Mouse (Mus musculus) ovary, postnatal 14 days (tissue): ENCODE data around the gene Slc9b2.

Experiments used
- DNase-seq: peaks from one replicate; pipeline ENCODE4 v3.0.0; 2022; ENCODE audit warnings: low spot score

Slc9b2 gene

DNA sequence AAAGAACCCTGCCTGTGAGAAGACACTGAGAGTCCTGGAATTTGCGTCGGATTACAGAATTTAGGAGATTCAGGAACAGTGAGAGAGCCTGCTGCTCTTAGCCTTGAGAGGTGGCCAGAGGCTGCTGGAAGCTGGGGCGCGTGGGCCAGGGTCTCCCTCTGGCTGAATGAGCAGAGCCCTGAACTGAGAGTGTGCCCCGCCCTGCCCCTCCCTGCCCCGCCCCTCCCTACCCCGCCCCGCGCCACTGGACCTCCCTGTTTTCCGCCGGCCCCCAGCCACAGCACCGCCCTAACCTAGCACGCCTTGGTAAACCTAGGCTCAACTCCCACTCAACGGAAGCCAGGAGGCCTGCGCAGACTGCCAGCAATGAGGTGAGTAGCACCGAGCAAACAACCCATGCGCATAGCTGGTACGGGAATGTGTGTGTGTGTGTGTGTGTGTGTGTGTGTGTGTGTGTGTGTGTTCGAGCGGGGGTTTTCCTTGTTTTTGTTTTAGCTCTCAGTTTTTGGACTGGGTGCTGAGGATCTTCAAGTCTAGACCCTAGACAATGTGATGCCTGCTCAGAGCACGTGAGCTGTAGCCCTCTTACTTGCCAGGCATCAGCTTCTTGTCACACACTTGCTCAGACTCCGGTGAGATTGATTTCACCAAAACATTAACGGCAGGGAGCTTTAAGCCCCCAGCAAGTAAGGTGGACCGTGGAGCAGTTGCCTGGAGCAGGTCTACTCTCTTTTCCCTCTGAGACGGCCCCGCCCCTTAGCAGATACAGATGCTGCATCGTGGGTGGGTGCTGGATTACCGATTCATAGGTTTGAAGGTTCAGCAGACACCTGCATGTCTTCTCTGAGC lies at the start of gene Slc9b2:
Gene Slc9b2 (plus strand): TSS at position 290 of the 849 bp plus-strand sequence.
- DNase-seq = peak; percentile 15

- DNase-seq = no peak
Observed at GRCm38 (mm10) chr3:135258919-135259318, 48.6 kb upstream of the Slc9b2 start.

- no peak for DNase-seq
Observed at GRCm38 (mm10) chr3:135260233-135260632, 47.3 kb upstream of the Slc9b2 start.

DNA sequence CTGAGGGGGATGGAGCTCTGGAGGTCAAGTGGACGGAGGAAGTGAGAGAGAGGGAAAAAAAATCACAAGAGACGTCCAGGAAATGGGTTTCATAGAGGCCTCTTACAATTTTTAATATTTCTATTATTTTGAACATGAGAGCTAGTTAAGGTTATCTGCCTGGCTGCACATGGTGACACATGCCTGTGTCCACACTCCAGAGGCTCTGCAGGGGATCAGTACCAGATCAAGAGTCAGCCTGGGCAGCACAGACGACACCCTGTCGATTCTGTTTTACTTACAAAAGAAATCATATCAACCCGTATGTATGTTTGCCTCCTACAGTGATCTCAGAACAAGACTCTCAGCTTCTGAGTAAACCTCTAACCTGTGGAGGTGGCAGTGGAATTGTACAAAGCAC lies 38.9 kb upstream of the Slc9b2 start:
- no peak for DNase-seq

- no peak for DNase-seq
Observed at GRCm38 (mm10) chr3:135269391-135269990, 38.0 kb upstream of the Slc9b2 start.

DNA sequence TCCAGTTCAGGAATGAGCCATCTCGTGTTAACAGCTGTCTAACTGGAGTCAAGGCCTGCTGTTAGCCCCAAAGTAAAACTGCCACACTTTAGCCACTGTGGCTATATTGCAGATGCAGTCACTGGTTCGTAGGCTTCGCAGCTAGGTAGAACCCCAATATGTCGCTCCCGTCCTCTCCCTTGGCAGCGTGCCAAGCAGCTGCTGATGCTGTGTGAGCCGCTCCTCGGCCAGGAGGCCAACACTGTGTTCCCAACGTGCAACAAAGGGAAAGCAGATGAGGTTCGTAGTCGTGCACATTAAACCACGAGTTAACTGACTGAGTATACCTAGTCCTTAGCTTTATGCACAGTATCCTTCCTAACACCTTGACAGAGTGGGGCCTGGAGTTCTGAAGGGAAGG lies 34.9 kb upstream of the Slc9b2 start:
- no peak for DNase-seq

- no peak for DNase-seq
Observed at GRCm38 (mm10) chr3:135273047-135273446, 34.5 kb upstream of the Slc9b2 start.

DNA sequence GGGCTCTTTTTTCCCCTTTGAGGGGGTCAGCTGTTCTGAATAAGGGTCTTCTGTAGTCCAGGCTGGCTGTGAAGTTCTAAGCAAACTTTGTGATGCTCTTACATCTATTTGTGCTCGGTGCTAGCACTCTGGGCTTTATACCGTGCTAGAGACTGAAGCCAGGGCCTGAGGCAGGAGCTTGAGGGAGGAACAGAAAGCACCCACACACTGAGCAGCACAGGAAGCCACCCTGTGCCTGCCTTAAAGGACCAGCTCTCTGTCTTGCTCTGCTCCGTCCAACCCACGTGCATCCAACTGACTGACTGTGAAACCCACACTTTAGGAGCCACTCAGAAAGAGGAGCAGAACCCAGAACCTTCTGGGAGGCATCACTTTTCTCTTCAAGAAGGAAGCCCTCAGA lies 27.3 kb upstream of the Slc9b2 start:
- no peak for DNase-seq

- DNase-seq = peak; percentile 76
Observed at GRCm38 (mm10) chr3:135280669-135281415, 26.7 kb upstream of the Slc9b2 start, which contains the start of gene Bdh2. TSS of gene Bdh2 (plus strand) at chr3:135281221.

DNA sequence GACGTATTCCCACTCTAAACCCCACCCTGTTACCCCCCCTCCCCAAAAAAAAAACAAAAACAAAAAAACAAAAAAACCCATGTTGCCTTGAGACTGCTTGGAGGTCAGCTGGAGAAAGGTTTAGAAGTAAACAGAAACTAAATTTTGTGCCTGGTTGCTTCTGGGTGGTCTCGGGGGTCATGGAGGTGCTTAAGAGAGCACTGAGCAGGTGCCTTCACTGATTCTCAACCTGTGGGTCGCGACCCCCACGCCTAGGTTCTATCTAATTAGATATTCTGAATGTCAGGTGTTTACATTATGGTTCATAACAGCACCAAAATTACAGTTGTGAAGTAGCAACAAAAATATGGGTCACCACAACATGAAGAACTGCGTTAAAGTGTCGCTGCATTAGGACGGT lies 25.8 kb upstream of the Slc9b2 start:
- no peak for DNase-seq

DNA sequence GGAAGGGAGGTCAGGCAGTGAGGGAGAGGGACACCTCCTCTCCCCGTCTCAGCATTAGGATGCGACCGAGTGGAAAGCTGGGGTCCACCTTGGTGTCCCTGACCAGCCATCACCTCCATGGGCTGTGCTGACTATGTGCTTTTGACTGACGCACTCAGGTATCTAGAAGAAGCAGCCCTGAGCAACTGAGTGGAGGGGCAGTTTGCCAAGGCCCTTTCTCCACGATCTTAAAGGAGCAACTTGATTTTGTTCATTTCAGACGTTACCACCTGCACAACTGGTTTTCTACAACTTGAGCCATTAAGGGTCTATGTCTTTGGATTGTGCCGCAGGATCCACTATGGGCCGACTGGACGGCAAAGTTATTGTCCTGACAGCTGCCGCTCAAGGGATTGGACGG lies 22.2 kb upstream of the Slc9b2 start:
- no peak for DNase-seq

DNA sequence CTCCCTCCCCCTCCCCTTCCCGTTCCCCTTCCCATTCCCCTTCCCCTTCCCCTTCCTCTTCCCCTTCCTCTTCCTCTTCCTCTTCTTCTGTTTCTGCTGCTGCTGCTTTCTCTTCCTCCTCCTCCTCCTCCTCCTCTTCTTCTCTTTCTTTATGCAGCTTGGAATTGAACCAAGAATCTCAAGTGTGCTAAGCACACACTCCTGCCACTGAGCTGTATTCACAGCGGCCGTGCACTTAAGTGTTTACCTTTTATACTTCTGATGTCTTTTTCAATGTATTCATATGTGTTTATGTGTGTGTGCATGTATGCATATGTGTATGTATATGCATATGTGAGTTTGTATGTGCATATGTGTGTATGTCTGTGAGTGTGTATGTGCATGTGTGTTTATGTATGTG lies 21.7 kb upstream of the Slc9b2 start:
- DNase-seq = no peak

GRCm38 (mm10) chr3:135288138-135288750 lies 19.3 kb upstream of the Slc9b2 start:
- no peak for DNase-seq

DNA sequence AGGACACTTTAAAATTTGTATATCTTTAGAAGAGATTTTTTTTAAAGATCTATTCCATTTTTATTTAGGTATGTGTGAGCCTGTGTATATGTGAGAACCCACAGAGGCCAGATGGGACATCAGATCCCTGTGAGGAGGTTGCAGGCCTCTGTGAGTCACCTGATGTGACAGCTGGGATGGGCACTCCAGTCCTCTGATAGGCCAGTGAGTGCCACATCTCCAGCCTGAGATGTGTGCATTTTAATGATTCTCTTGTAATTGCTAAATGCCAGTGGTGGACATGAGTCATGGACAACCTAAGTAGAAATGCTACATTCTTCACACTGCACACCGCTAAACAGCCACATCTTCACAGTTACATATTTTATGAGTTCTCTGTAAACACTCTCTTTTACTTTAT lies 18.4 kb upstream of the Slc9b2 start:
- no peak for DNase-seq

DNA sequence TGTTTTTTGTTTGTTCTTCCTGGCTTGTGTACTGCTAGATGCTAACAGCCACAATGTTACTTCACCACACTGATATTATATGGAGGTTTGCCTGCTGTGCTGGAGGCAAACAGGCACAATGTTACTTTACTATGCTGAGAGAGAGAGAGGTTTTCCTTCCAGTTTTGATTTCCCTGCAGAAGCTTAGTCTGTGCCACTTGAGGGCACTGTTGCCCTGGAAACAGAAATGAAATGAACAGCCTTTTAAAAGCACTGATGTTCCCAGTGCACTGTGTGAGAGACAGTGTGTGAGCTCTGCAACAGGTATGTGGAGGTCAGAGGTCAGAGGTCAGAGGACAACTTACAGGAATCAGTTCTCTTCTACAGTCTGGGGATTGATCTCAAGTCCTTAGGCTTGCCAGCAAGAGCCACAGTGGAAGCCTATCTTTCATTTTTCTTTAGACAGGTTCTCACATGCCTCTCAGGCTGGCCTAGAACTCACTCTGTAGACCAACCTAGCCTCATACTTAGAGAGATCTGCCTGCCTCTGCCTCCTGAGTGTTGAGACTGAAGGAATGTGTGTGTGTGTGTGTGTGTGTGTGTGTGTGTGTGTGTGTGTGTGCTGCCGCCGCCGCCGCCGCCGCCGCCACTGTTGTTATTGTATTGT lies 17.1 kb upstream of the Slc9b2 start:
- peak; percentile 27 for DNase-seq

DNA sequence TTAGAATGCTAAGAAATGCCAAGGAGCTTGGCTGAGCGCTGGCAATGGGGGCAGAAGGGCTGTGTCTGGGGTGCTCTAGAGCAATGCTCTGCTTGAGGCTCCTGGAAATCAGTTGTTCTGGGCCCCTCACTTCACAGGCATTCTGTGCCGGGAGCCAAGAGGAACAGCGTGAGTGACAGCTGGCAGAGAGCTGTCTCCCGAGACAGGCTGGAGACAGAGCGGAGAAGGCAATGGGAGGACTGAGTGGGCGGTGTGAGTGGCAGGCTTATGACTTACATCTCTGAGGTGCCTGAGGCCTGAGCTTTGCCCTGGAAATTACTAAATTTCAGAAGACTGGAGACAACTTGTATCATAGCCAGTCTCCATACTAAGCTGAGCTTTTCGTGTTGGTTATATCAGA lies 13.8 kb upstream of the Slc9b2 start:
- DNase-seq = no peak

GRCm38 (mm10) chr3:135295559-135295958 lies 11.9 kb upstream of the Slc9b2 start:
- DNase-seq = no peak

DNA sequence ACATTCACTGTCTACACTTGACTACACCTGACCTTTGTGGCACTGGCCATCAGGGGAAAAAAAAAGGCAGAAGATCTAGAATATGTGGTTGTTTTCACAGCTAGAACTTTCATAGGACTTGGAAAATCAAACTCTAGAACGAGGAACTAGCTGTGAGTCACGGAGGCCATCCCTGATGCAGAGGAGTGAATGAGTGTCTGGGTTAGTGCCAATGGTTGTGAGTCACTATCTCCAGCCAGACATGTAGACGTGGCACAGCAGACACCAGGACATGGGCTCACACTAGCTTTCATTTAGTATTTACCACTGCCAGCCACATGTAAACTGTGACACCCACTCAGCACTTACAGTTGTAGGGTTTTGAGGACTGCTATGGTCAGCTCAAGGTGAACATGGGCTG lies 8.9 kb upstream of the Slc9b2 start:
- no peak for DNase-seq

- DNase-seq = no peak
Observed at GRCm38 (mm10) chr3:135300081-135300480, 7.4 kb upstream of the Slc9b2 start.

DNA sequence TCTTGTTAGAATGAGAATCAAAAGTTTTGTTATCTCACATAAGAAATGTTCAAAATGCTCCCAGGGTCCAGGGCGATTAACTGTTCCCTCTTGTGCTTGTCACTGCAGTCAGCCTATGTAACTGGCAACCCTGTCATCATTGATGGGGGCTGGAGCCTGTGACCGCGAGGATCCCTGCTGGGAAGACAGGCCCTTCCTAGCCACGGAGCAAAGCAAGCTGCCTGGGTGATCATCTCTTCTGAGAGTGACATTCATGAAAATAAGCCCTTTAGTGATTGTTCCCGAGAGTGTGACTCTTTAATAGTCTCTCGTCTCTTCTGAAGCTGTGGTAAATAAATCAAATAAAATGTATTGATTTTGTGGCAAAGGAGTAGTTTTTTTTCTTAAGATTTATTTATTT lies 3.4 kb upstream of the Slc9b2 start:
- DNase-seq = no peak

GRCm38 (mm10) chr3:135304566-135304965 lies 2.9 kb upstream of the Slc9b2 start:
- DNase-seq = no peak

DNA sequence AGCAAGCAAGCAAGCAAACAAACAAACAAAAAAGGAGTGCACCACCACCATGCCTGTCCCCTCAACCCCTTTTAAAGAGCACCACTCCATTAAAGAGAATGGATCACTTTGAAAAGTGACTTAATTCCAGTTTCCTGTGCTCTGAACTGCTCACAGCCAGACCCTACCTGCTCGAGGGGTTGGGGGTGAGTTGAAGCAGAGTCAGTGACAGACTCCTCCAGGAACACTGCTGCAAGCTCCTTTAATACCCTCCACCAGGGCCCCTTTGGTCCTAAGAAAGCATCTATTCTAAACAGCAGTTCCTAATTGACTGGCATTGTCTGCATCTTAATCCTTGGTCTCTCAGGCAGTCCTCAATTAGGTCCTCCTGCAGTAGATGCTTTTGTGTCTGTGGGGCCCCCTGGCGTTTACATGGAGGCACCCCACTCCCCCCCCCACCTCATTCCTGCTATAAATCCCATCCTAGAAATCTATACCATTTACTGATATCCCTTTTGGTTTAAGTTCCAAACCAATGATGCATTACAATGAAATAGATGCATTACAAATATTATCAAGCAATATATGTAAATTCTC lies 5.5 kb downstream of the Slc9b2 start:
- no peak for DNase-seq
